Mouse (Mus musculus): ENCODE data around the gene Crybg2. TPM values are rescaled to one million over a fixed set of nuclear protein-coding genes. Genes with fewer than 3 reads are reported as not detected.

Gene Crybg2
- total RNA-seq, 1 experiment from 2014 or later: 0.79 TPM

- no peak for ATAC-seq (replicated peaks in 1 of 2; ENCODE audit: insufficient read depth in 1 of 2, low FRiP score in 2 of 2, low TSS enrichment in 1 of 2, low read depth in 1 of 2, poor library complexity in 2 of 2, severe bottlenecking in 2 of 2)
These were observed 24.4 kb downstream of the Crybg2 start for GRCm38 (mm10) chr4:134084999-134085398.

GRCm38 (mm10) chr4:134087412-134087811 is 26.8 kb downstream of the Crybg2 start:
- ATAC-seq (replicated peaks in 1 of 2; ENCODE audit: insufficient read depth in 1 of 2, low FRiP score in 2 of 2, low TSS enrichment in 1 of 2, low read depth in 1 of 2, poor library complexity in 2 of 2, severe bottlenecking in 2 of 2): peak; percentile 92 to 95

DNA sequence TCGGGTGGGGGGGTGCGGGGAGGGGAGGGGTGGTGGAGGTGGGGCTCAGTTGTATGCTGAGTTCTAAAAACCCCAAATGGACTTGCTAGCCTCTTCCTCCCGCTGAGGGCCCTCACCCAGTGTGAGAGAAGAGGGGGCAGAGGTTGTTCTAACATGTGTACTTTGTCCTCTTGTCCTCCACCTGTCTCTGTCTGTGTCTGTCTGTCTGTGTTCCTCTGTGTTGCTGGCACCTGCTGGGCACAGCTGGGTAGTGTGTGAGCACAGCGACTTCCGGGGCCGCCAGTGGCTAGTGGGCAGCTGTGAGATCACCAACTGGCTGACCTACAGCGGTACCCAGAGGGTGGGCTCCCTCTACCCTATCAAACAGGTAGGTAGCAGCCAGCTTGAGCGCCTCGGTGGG is 28.4 kb downstream of the Crybg2 start:
- no peak for ATAC-seq (replicated peaks in 1 of 2; ENCODE audit: insufficient read depth in 1 of 2, low FRiP score in 2 of 2, low TSS enrichment in 1 of 2, low read depth in 1 of 2, poor library complexity in 2 of 2, severe bottlenecking in 2 of 2)

- ATAC-seq (replicated peaks in 1 of 2; ENCODE audit: insufficient read depth in 1 of 2, low FRiP score in 2 of 2, low TSS enrichment in 1 of 2, low read depth in 1 of 2, poor library complexity in 2 of 2, severe bottlenecking in 2 of 2): no peak
These were observed 30.1 kb downstream of the Crybg2 start for GRCm38 (mm10) chr4:134090521-134091224.

GRCm38 (mm10) chr4:134091225-134091529 is 30.6 kb downstream of the Crybg2 start:
- ATAC-seq (replicated peaks in 1 of 2; ENCODE audit: insufficient read depth in 1 of 2, low FRiP score in 2 of 2, low TSS enrichment in 1 of 2, low read depth in 1 of 2, poor library complexity in 2 of 2, severe bottlenecking in 2 of 2): no peak

DNA sequence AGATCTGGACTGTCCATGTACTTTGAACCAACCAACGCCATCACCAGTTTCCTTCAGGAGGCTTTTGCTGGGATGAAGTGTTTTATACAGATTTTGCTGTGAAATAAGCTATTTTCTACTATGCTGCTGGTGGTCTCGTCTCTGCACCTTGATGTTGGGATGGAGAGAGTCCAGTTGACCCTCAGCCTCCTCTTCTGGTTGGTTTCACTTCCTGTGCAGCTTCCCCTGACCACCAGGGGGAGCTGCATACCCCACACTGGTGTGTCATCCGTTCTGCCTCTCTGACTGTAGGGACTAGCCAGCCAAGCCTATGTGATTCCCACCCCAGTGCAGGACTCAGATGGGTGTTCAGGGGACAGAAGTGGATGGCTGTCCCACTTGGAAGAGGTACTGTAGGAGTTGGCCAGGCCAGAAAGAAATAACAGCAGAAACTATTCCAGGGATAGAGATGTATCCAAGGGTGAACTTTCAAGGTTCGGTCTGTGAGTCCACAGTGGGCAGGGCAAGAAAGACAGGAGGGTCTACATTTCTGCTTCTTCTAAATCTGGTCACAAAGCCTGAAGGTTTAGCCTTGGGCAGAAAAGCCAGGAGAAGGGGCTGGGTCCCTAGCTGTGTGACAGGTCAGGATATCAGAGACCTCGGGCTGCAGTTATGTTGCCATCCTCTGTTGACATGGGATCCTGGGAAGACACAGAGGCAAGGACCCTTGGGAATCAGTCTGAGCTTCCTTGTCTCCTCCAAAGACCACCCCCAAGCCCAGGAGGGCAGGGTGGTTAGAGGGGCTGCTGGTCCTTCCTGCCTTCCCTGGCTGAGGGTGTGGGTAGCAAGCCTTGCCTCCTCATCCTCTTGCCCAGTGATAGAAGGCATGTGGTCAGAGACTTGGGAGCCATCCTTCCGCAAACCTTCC is 32.0 kb downstream of the Crybg2 start:
- ATAC-seq (replicated peaks in 1 of 2; ENCODE audit: insufficient read depth in 1 of 2, low FRiP score in 2 of 2, low TSS enrichment in 1 of 2, low read depth in 1 of 2, poor library complexity in 2 of 2, severe bottlenecking in 2 of 2): peak; percentile 40 to 47; a peak in 2 of 4 replicates

- ATAC-seq (replicated peaks in 1 of 2; ENCODE audit: insufficient read depth in 1 of 2, low FRiP score in 2 of 2, low TSS enrichment in 1 of 2, low read depth in 1 of 2, poor library complexity in 2 of 2, severe bottlenecking in 2 of 2): no peak
These were observed 33.5 kb downstream of the Crybg2 start for GRCm38 (mm10) chr4:134094004-134094564.

- ATAC-seq (replicated peaks in 1 of 2; ENCODE audit: insufficient read depth in 1 of 2, low FRiP score in 2 of 2, low TSS enrichment in 1 of 2, low read depth in 1 of 2, poor library complexity in 2 of 2, severe bottlenecking in 2 of 2): peak; percentile 54 to 70
These were observed 34.4 kb downstream of the Crybg2 start, which contains the start of gene Cd52 for GRCm38 (mm10) chr4:134094923-134095547. Gene Cd52 (minus strand): TSS chr4:134095082.

DNA sequence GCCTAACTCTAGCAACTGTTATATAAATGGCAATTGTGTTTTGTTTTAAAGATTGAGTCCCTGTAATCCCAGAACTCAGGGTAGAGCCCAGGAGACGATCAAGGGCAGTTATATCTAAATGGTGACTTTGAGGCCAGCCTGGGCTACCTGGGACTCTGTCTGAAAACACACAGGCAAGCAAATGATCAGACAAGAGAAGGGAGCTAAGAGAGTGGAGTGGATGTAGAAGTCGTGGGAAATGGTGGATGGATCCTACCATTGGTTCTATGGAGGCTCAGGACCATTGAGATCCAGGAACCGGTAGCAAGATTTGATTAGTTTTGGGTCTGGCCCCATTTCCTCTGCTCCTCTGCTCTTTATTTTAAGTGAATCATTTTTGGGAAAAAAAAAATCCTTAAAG is 35.5 kb downstream of the Crybg2 start:
- ATAC-seq (replicated peaks in 1 of 2; ENCODE audit: insufficient read depth in 1 of 2, low FRiP score in 2 of 2, low TSS enrichment in 1 of 2, low read depth in 1 of 2, poor library complexity in 2 of 2, severe bottlenecking in 2 of 2): no peak

DNA sequence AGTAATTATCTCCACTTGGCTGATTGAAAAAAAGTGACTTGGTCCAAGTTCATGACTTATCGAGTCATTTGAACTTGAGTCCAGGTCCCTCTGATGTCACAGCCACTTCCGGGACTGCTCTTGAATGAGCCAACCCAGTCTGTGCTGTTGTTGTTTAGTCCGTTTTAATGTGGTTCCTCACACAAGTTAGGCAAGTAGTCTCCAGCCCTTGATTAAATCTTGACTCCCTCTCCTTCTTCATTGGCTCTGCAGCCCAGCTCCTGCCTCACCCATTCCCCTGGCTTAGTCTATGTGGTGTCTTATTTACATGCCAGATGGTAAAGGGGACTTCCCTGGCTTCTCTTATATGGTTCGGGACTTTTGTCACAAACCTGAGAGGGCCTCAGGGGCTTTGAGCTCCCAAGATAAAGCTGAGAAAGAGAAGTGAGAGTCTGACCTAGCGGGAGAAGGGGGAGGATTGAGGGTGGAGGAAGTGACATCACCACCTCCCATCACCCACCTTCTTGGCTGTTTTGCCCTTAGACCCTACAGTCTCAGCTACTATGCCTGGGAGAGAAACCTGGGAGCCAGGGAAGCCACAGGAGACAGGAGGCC is 36.5 kb downstream of the Crybg2 start:
- peak; percentile 25 to 44 for ATAC-seq (replicated peaks in 1 of 2; ENCODE audit: insufficient read depth in 1 of 2, low FRiP score in 2 of 2, low TSS enrichment in 1 of 2, low read depth in 1 of 2, poor library complexity in 2 of 2, severe bottlenecking in 2 of 2)

DNA sequence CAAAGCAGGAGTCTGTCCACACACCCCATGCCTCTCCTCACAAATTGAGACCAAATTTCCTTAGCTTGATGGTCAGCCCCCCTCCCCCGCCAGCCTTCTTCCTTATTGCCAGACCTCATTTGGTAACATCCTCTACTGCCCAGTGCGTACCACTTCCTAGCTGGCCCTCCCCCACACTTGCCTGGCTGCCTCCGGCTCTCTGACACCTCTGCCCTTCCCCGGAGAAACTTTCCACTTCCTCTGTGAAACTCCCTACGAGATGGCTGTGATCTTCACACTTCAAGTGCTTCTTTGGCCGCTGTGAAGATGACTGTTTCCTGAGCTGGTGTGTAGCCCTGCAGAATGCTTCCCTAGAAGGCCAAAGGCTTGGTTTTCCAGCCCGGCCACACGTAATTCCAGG is 38.0 kb downstream of the Crybg2 start:
- ATAC-seq (replicated peaks in 1 of 2; ENCODE audit: insufficient read depth in 1 of 2, low FRiP score in 2 of 2, low TSS enrichment in 1 of 2, low read depth in 1 of 2, poor library complexity in 2 of 2, severe bottlenecking in 2 of 2): peak; percentile 48 to 70; a peak in 3 of 4 replicates

DNA sequence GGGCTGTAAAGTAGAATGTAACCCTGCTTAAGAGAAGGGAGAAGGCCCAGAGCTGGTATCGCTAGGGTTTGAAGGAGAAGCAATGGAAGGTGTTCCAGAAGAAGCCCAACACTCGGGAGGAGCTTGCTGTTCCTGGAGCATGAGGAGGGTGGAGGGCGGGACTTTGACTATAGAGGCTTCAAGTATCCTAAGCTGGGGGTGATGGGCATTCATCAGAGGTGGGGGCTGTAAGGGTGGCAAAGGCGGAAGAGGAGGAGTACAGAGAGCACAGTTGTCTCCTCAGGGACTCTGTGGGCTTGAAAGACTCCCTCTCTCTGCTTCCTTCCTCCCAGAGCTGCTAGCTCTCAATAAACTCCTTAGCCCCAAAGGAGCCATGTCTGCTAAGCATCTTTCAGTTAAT is 39.6 kb downstream of the Crybg2 start:
- no peak for ATAC-seq (replicated peaks in 1 of 2; ENCODE audit: insufficient read depth in 1 of 2, low FRiP score in 2 of 2, low TSS enrichment in 1 of 2, low read depth in 1 of 2, poor library complexity in 2 of 2, severe bottlenecking in 2 of 2)

GRCm38 (mm10) chr4:134101979-134102741 is 41.5 kb downstream of the Crybg2 start, which contains the start of gene Ubxn11:
Gene Ubxn11 (plus strand): TSS chr4:134102570.
- ATAC-seq (replicated peaks in 1 of 2; ENCODE audit: insufficient read depth in 1 of 2, low FRiP score in 2 of 2, low TSS enrichment in 1 of 2, low read depth in 1 of 2, poor library complexity in 2 of 2, severe bottlenecking in 2 of 2): peak; percentile 88 to 90

- peak in 1 of 2 experiments; percentile 23; a peak in 1 of 4 replicates for ATAC-seq (replicated peaks in 1 of 2; ENCODE audit: insufficient read depth in 1 of 2, low FRiP score in 2 of 2, low TSS enrichment in 1 of 2, low read depth in 1 of 2, poor library complexity in 2 of 2, severe bottlenecking in 2 of 2)
These were observed 42.1 kb downstream of the Crybg2 start for GRCm38 (mm10) chr4:134102742-134103119.

- ATAC-seq (replicated peaks in 1 of 2; ENCODE audit: insufficient read depth in 1 of 2, low FRiP score in 2 of 2, low TSS enrichment in 1 of 2, low read depth in 1 of 2, poor library complexity in 2 of 2, severe bottlenecking in 2 of 2): peak; percentile 30 to 34; a peak in 1 of 4 replicates
These were observed 45.5 kb downstream of the Crybg2 start for GRCm38 (mm10) chr4:134106105-134106504.

- no peak for ATAC-seq (replicated peaks in 1 of 2; ENCODE audit: insufficient read depth in 1 of 2, low FRiP score in 2 of 2, low TSS enrichment in 1 of 2, low read depth in 1 of 2, poor library complexity in 2 of 2, severe bottlenecking in 2 of 2)
These were observed 47.1 kb downstream of the Crybg2 start for GRCm38 (mm10) chr4:134107730-134108129.

DNA sequence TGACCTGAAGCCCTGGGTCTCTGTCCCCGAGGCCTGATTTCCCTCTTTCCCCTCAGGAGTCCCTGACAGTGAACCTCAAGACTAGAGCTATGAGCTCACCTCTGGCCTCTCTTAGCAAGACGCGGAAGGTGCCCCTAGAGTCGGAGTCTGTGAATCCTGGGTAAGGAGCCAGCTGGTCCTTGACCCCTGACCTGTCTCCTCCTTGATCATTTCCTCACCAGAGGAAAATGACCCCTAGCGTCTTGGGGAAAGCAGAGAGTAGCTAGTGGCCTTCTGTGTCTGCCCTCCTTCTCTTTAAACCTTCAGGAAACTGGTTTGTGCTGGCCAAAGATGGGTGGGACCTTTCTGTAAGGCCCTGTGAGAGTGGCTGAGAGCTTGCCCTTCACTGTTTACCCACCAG is 47.6 kb downstream of the Crybg2 start:
- ATAC-seq (replicated peaks in 1 of 2; ENCODE audit: insufficient read depth in 1 of 2, low FRiP score in 2 of 2, low TSS enrichment in 1 of 2, low read depth in 1 of 2, poor library complexity in 2 of 2, severe bottlenecking in 2 of 2): no peak
